15 mouse cellular contexts compared by ENCODE assay signal in the genomic region with DNA sequence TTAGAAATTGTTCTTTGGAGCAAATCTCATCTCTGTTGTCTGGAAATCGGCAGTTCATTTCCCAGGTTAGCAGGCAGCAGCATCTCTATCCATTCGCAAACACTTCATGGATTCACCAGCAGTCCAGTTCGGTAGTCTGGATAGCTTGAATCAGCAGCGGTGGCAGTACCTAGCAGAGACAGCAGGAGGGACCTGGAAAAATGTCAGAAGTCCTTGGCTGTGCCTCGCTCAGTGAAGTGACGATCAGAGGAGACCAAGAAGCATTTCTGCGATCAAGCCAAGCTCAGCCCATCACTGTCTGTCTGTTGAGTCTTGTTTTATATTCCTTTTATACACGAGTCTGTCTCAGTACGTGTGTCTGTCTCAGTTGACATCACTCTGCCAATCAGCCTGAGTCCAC.
"Had no signal": no experiment of that assay in that cellular context is flagged by ENCODE, and none has a peak within 500 bp of the region (broad histone marks: within the 10 kb centered on the region; RNA-seq: fewer than 3 reads in every experiment).

No protein-coding gene starts in this region.

- DNase-seq: retina, postnatal 1 day; right cerebral cortex, adult 18-20 months; right cerebral cortex, postnatal 14 days; right cerebral cortex, postnatal 25 days; right cerebral cortex, postnatal 4 days; spleen, adult 18-20 months; thymus, adult 18-20 months; thymus, adult 2 months; thymus, postnatal 14 days; thymus, postnatal 25 days; thymus, postnatal 36 days; thymus, postnatal 4 days had no signal

- H3K27ac ChIP-seq: neural tube, embryonic 15.5 days; stomach, embryonic 15.5 days; stomach, postnatal 0 days had no signal

- H3K4me3 ChIP-seq: neural tube, embryonic 15.5 days; stomach, embryonic 15.5 days had no signal
